Mouse (Mus musculus): ENCODE measurements around the gene Phactr2. TPM values are rescaled to one million over a fixed set of nuclear protein-coding genes. Genes with fewer than 3 reads are reported as not detected.
"Not testable (repeated sequence)": the region's sequence is repeated elsewhere in the genome, so short reads cannot be mapped to it uniquely, and the experiment has no call there.

Phactr2 gene
- total RNA-seq, 4 experiments from 2014 or later = 14.0 to 17.5 (median 16.3) TPM

- no peak for DNase-seq (ENCODE audit: low spot score in 2 of 2)
These were observed 252.1 kb downstream of the Phactr2 start for GRCm38 (mm10) chr10:13222135-13222534.

DNA sequence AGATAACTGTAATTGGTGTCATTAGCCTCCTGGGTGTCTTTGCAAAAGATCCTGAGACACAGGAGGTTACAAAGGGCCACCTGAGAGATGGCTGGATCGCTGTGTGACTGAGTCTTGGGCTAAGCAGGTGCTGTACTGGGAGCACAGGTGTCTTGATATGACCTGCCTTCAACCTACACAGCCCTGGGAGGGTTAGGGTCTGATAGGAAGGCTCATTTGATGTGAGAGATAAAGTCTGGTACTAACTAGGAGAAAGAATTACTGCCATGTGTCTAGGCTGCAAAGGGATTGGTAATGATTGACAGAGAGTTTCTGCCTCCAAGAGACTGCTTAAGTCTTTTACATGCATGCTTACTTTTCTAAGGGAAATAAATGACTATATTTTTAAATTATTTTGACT lies 254.2 kb downstream of the Phactr2 start:
- DNase-seq (ENCODE audit: low spot score in 2 of 2) = no peak

DNA sequence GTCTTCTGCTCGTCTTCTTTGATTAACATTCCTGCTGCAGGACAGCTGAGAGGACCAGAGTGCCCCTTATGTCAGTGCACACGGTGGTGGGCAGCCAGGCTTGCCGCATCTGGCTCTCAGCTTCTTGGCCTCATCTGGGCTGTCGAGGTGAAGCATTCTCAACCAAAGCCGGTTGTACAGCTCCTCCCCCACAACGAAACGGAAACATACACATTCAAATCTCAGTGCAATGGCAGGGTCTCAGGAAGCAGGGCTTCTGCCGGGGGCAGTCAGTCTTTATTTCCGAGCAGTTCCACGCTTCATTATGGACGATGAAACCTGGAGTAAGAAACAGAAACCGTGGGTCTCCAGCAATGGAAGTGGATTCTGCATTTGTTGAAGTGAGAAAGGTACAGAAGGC lies 260.3 kb downstream of the Phactr2 start:
- DNase-seq (ENCODE audit: low spot score in 2 of 2) = no peak

DNA sequence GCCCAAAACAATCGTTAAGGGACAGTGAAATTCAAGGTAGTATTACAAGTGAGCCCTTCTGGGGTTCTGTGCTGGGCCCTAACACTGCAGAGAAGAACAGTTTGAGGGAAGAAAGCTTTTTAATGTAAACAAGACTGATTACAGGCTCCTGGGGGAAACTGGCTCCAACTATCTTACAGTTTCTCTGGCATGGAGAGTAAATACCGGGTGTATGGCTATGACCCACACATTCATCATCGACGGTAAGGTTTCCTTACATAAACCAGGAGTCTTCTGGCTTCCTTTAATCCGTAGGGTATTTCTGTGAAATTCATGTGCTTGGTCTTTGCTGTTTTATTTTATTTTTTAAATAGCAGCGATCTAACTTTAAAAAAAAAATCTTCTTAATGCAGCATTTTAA lies 261.4 kb downstream of the Phactr2 start:
- DNase-seq (ENCODE audit: low spot score in 2 of 2) = no peak

DNA sequence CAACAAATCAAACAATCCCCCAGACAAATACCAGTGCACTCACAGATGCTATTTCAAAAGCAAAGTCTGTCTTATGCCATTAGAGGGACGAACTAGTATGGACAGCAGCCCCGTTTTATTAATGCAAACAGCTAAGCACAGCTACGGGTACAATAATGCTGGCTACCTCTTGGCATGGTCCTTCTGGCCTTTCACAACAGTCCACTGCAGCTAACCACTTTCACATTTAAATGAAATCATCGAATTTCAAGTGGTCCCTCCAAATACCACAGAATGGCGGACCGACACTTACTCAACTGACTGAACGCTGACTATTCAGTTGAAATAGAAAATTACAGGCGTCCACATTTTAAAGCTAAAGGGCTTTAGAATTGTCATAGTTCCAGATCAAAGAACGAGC lies 261.9 kb downstream of the Phactr2 start:
- DNase-seq (ENCODE audit: low spot score in 2 of 2) = no peak

GRCm38 (mm10) chr10:13209930-13210637 lies 264.1 kb downstream of the Phactr2 start:
- DNase-seq (ENCODE audit: low spot score in 2 of 2) = no peak

DNA sequence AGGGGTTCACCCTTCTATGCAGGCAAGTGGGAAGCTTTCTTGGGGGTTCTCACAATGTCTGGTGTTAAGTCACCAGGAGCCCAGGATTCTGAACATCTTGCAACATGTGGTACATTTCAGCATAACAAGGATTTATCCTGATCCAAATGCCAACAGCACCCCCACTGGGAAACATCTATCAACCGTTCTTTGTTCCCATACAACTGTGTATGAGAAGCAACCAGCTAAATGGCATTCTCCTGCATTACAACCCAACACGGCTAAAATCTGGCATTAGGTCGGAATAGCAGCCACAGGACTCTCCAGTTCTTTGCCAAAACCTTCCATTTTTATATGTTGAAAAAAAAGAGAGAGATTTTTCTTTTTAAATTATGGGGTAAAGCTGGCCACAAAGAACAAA lies 264.7 kb downstream of the Phactr2 start:
- DNase-seq (ENCODE audit: low spot score in 2 of 2) = no peak

GRCm38 (mm10) chr10:13209061-13209460 lies 265.2 kb downstream of the Phactr2 start:
- DNase-seq (ENCODE audit: low spot score in 2 of 2) = no peak

- DNase-seq (ENCODE audit: low spot score in 2 of 2) = no peak
These were observed 272.4 kb downstream of the Phactr2 start for GRCm38 (mm10) chr10:13201741-13202293.

DNA sequence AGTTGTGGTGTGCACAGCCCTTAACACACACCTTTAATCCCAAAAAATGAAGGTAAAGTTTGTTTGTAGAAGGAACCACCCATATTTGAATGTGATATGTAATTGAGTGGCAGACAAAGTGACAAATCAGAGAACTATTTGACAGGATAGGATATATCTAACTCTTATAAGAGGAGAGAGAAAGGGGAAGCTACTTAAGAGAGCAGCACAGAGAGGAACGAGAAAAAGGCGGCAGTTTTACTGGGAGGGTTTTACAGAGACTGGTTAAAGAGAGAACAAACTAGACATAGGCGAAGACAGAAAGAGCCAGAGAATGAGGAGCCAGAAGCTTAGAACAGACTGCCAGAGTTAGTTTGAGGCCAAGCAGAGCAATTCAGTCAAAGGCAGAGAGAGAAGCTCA lies 273.4 kb downstream of the Phactr2 start:
- DNase-seq (ENCODE audit: low spot score in 2 of 2) = no peak

DNA sequence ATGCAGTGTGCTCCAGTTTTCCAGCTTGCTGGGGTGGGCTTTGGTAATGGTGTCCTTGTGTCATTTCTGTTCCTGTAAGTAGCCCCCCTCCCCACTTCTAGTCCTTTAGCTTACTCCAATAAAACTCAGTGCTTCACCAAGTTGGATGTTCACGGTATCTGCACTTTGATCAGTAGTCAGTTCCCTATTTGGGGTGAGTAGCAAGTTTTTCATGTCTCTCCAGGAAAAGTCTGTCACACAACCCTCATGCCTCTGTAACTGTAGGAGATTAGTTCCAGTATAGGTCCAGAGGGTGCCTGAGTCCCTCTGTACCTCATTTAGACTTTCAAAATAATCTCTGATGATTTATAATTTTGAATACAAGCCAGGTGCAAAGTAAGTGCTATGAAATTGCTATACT lies 275.0 kb downstream of the Phactr2 start:
- DNase-seq (ENCODE audit: low spot score in 2 of 2) = no peak

GRCm38 (mm10) chr10:13196872-13197507 lies 277.2 kb downstream of the Phactr2 start:
- DNase-seq (ENCODE audit: low spot score in 2 of 2) = no peak

DNA sequence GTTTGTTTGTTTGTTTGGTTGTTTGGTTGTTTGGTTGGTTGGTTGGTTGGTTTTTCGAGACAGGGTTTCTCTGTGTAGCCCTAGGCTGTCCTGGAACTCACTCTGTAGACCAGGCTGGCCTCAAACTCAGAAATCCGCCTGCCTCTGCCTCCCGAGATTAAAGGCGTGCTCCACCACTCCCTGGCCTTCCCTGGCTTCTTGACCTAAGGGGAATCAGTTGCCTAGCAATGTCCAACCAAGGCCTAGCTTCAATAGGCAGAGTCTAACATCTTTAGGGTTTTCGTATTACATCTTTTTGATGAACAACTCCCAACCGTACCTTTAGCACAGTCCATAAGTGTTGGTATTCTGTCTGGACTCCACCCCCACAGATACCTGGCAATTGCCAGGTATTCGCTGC lies 280.7 kb downstream of the Phactr2 start:
- not testable (repeated sequence) for DNase-seq (ENCODE audit: low spot score in 2 of 2)

- peak; percentile 91 to 94 for DNase-seq (ENCODE audit: low spot score in 2 of 2)
These were observed 281.4 kb downstream of the Phactr2 start, which contains the start of gene Ltv1 for GRCm38 (mm10) chr10:13192731-13193351. Ltv1 (minus strand) TSS chr10:13193168.

DNA sequence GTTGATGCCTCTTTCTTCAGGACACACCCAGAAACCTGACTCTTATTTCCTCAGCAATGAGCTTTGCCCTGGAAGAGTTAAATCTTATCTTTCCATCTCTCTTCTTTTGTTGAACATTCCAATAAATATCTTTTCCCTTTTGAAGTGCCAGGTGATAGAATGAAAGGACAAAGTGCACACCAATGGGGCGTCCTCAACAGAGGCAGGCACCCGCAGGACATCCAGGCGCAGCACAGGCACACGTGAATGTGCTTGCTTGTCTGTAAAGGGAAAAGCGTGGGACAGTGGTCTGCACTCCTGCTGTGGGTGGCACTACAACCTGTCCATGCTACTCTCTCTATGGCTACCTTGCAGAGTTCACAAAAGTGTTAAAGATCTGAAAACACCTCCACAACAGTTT lies 284.3 kb downstream of the Phactr2 start:
- DNase-seq (ENCODE audit: low spot score in 2 of 2) = no peak

- DNase-seq (ENCODE audit: low spot score in 2 of 2) = no peak
These were observed 287.5 kb downstream of the Phactr2 start for GRCm38 (mm10) chr10:13186754-13187153.

- DNase-seq (ENCODE audit: low spot score in 2 of 2) = no peak
These were observed 289.9 kb downstream of the Phactr2 start for GRCm38 (mm10) chr10:13184170-13184766.

DNA sequence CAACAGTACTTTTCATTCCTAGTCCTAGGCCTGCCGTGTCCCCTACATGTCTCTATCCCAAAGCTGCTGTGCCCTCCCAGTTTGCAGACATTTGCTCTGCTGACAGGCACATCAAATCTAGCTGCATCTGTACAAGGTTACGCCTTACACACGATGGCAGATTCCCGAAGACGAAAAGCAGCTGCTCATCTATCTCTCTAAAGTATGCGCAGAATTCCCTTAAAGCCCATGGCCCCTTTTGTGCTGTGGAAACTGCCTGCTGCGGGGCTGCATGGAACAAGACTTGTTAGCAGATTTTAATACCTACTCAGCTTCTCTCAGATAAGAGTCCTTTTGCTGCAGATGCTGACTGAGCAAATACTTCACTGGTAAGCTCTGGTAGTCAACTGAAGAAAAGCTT lies 294.0 kb downstream of the Phactr2 start:
- DNase-seq (ENCODE audit: low spot score in 2 of 2) = no peak

DNA sequence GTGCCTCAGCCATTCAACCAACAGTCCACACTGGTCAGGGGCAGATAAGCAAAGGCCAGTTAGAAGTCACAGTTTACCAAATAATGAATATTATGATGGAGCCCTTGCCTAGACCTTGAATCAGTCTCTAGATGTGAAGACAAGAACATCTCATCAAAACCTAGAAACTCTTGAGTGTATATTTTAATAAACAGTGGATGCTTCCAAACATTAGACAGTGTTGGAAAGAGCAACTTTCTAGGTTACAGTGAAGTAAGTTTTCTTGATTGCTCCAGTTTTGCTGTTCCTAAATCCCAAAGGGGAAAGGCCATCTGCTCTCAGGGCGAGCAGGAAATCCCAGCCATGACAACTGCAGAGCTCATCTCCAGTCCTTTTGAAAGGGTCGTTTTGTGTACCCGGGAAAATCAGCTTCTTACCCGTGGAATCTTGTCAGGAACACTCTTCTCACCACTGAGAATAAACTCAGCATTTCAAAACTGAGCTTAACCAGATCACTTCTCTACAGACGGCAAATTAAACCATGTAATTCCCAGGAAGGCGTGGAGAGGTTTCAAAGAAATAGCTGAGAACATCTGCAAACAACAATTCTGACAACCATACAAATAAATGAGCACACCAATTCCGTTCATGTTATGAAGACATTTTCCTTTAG lies 296.1 kb downstream of the Phactr2 start, which contains the start of gene Zc2hc1b:
TSS of gene Zc2hc1b (minus strand) at position 51 of the 652 bp plus-strand sequence.
- DNase-seq (ENCODE audit: low spot score in 2 of 2) = no peak

DNA sequence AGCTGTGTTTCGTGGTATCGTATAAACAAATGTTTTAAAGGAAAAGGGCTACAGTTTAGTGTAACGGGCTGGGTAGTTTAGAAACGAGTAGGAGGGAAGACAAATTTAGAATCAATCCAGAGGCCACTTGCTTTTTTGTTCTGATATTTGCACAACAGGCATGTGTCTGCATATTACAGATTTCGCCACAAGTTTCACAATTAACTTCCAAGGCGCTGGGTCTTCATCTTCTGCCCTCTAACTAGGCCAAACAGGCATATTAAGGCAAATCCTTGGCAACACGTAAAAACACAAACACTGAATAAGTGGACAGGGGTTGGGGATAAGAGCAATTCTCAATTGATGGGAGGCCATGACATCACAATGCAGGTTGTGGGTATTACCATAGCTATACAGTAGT lies 298.3 kb downstream of the Phactr2 start:
- no peak for DNase-seq (ENCODE audit: low spot score in 2 of 2)

DNA sequence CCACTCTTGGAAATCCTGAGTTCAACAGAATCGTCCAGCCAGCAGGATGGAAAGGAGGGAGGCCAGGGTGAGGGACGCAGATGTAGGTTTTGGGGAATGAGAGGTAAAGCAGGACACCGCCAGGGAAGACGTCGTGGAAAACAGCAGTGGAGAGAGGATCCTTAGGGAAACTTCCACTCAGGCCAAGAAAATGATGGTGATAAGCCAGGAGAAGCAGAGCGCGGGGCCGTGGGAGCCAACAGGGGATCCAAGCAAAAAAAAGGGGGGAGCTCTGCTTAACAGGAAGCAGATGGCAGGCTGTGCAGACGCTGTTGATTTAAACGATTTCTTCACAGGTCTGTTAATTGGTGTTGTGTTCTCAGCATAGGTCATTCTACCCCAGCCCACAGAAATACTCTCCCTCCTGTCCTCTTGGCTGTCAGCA lies 301.4 kb downstream of the Phactr2 start:
- no peak for DNase-seq (ENCODE audit: low spot score in 2 of 2)
